Mouse (Mus musculus) heart, adult 18-20 months (tissue): ENCODE results near the gene Asb13. TPM values are rescaled to one million over a fixed set of nuclear protein-coding genes. Genes with fewer than 3 reads are reported as not detected.

Experiments
- DNase-seq, 2 experiments: peaks; one replicate each; pipeline ENCODE4 v3.0.0; 2021 to 2022; ENCODE audit warnings: mixed read lengths in 1 of 2
- total RNA-seq, 2 experiments: library from RNA; stranded (reverse); gene quantifications; 2 replicates each; pipeline ENCODE4 v1.2.3; 2021

Asb13 gene
- total RNA-seq, 2 experiments from 2014 or later, result 7.0 to 9.7 TPM

- DNase-seq, result no peak
Observed at GRCm38 (mm10) chr13:3664241-3664640, 30.4 kb downstream of the Asb13 start.

GRCm38 (mm10) chr13:3665308-3665723 lies 31.5 kb downstream of the Asb13 start:
- peak; percentile 69 to 88 for DNase-seq

- no peak for DNase-seq
Observed at GRCm38 (mm10) chr13:3667288-3667873, 33.5 kb downstream of the Asb13 start.

GRCm38 (mm10) chr13:3668068-3668467 lies 34.2 kb downstream of the Asb13 start:
- DNase-seq, result no peak

- DNase-seq, result no peak
Observed at GRCm38 (mm10) chr13:3669611-3670010, 35.8 kb downstream of the Asb13 start.

GRCm38 (mm10) chr13:3670039-3670438 lies 36.2 kb downstream of the Asb13 start:
- peak; percentile 25 to 56 for DNase-seq

GRCm38 (mm10) chr13:3673151-3673550 lies 39.3 kb downstream of the Asb13 start:
- DNase-seq, result no peak

- peak in 1 of 2 experiments; percentile 33 for DNase-seq
Observed at GRCm38 (mm10) chr13:3673622-3674021, 39.8 kb downstream of the Asb13 start.

GRCm38 (mm10) chr13:3675855-3676254 lies 42.0 kb downstream of the Asb13 start:
- DNase-seq, result peak; percentile 25 to 41

GRCm38 (mm10) chr13:3679098-3679497 lies 45.3 kb downstream of the Asb13 start:
- DNase-seq, result no peak

GRCm38 (mm10) chr13:3686306-3686705 lies 52.5 kb downstream of the Asb13 start:
- no peak for DNase-seq

- DNase-seq, result peak; percentile 47 to 62
Observed at GRCm38 (mm10) chr13:3694599-3695343, 60.9 kb downstream of the Asb13 start.

GRCm38 (mm10) chr13:3696977-3697735 lies 63.3 kb downstream of the Asb13 start:
- no peak for DNase-seq

GRCm38 (mm10) chr13:3700752-3701151 lies 66.9 kb downstream of the Asb13 start:
- DNase-seq, result no peak

Other genes starting within 250 kb of the Asb13 start
- gene Gdi2, start 96.0 kb upstream of the Asb13 start, total RNA-seq, result 100 to 1,000 TPM; 263 to 287 TPM
- gene Fam208b, start 22.9 kb upstream of the Asb13 start, total RNA-seq, result 10 to 100 TPM; 10.7 to 11.6 TPM
- not detected for gene Calml3, start 170.3 kb downstream of the Asb13 start, total RNA-seq
- not detected for gene Calm4, start 203.7 kb downstream of the Asb13 start, total RNA-seq
- not detected for gene Calm5, start 220.1 kb downstream of the Asb13 start, total RNA-seq